Comparison of ENCODE assay signal across 8 mouse cellular contexts in genomic region chrX:71963275-71963912, GRCm38 (mm10). TPM values are rescaled to one million over a fixed set of nuclear protein-coding genes. Genes with fewer than 3 reads are reported as not detected.
DNase-seq lines count a peak whose midpoint lies in the region; ATAC-seq lines count a peak whose summit lies in the region.

No protein-coding gene starts in this region.

- H3K27me3 ChIP-seq in kidney, embryonic 16.5 days (ENCODE audit: insufficient read depth, low read length): peaks cover 7% of the 10 kb centered on the region; the same call in 1 of the 2 replicates
- H3K27me3 ChIP-seq in embryonic facial prominence, embryonic 12.5 days: no peaks in the 10 kb centered on the region
- H3K27me3 ChIP-seq in hindbrain, embryonic 14.5 days (ENCODE audit: control insufficient read depth, insufficient read depth, low read length): no peaks in the 10 kb centered on the region
- no peaks in the 10 kb centered on the region for H3K27me3 ChIP-seq in midbrain, embryonic 16.5 days (ENCODE audit: control insufficient read depth, insufficient read depth, low read depth, low read length)

- peak overlapping the region; percentile 73 for H3K9ac ChIP-seq in kidney, embryonic 16.5 days (replicated peaks; ENCODE audit: low read length)
- H3K9ac ChIP-seq in embryonic facial prominence, embryonic 12.5 days: peak overlapping the region; percentile 68; the same call in 1 of the 2 replicates
- peak overlapping the region; percentile 71 for H3K9ac ChIP-seq in hindbrain, embryonic 14.5 days
- peak overlapping the region; percentile 84 for H3K9ac ChIP-seq in midbrain, embryonic 16.5 days (ENCODE audit: low read depth, low read length)

- DNase-seq in kidney, adult 18-20 months: no peak
- DNase-seq in hindbrain, embryonic 14.5 days (ENCODE audit: low spot score): peak; percentile 29
- DNase-seq in adrenal gland, adult (ENCODE audit: inconsistent age in 2 of 2, low spot score in 1 of 2): no peak
- no peak for DNase-seq in cerebellum, adult 11 months
- no peak for DNase-seq in lung, postnatal 36 days

- no peaks in the 10 kb centered on the region for H3K9me3 ChIP-seq in kidney, embryonic 16.5 days (ENCODE audit: low read length)
- H3K9me3 ChIP-seq in embryonic facial prominence, embryonic 12.5 days: no peaks in the 10 kb centered on the region
- no peaks in the 10 kb centered on the region for H3K9me3 ChIP-seq in hindbrain, embryonic 14.5 days (ENCODE audit: control insufficient read depth, low read length)
- H3K9me3 ChIP-seq in midbrain, embryonic 16.5 days (replicated peaks; ENCODE audit: control insufficient read depth, low read length, poor library complexity, severe bottlenecking): no peaks in the 10 kb centered on the region

- WGBS in kidney, embryonic 16.5 days: 38% methylated on average over 9 of the region's 9 CpGs
- 37% methylated on average over 9 of the region's 9 CpGs for WGBS in embryonic facial prominence, embryonic 12.5 days
- WGBS in hindbrain, embryonic 14.5 days: 32% methylated on average over 9 of the region's 9 CpGs
- 26% methylated on average over 9 of the region's 9 CpGs for WGBS in midbrain, embryonic 16.5 days

- peak overlapping the region; percentile 68 for H3K4me2 ChIP-seq in kidney, embryonic 16.5 days (replicated peaks; ENCODE audit: low read depth, low read length)
- peak overlapping the region; percentile 61 for H3K4me2 ChIP-seq in embryonic facial prominence, embryonic 12.5 days (replicated peaks)
- peak overlapping the region; percentile 59 for H3K4me2 ChIP-seq in hindbrain, embryonic 14.5 days (replicated peaks)
- H3K4me2 ChIP-seq in midbrain, embryonic 16.5 days (ENCODE audit: low read length): peak overlapping the region; percentile 71

- peaks cover 5% of the 10 kb centered on the region; the same call in 1 of the 2 replicates for H3K4me1 ChIP-seq in kidney, embryonic 16.5 days (ENCODE audit: insufficient read depth, low read length)
- no peaks in the 10 kb centered on the region for H3K4me1 ChIP-seq in embryonic facial prominence, embryonic 12.5 days
- peaks cover 11% of the 10 kb centered on the region; the same call in 1 of the 2 replicates for H3K4me1 ChIP-seq in hindbrain, embryonic 14.5 days (replicated peaks; ENCODE audit: control insufficient read depth, insufficient read depth, low read length)
- H3K4me1 ChIP-seq in midbrain, embryonic 16.5 days (ENCODE audit: control insufficient read depth, insufficient read depth, low read length): no peaks in the 10 kb centered on the region; the same call in none of the 2 replicates

- no peaks in the 10 kb centered on the region for H3K36me3 ChIP-seq in kidney, embryonic 16.5 days (ENCODE audit: insufficient read depth, low read length)
- H3K36me3 ChIP-seq in embryonic facial prominence, embryonic 12.5 days: no peaks in the 10 kb centered on the region
- no peaks in the 10 kb centered on the region for H3K36me3 ChIP-seq in hindbrain, embryonic 14.5 days (replicated peaks; ENCODE audit: control insufficient read depth, insufficient read depth)
- H3K36me3 ChIP-seq in midbrain, embryonic 16.5 days (ENCODE audit: control insufficient read depth, insufficient read depth, low read length): 0 out of 2 replicates have a peak, but pooled peaks cover 6% of the 10 kb centered on the region

- no peak overlapping the region for H3K27ac ChIP-seq in kidney, embryonic 16.5 days (ENCODE audit: low read length)
- H3K27ac ChIP-seq in embryonic facial prominence, embryonic 12.5 days: no peak overlapping the region
- peak overlapping the region; percentile 60 for H3K27ac ChIP-seq in hindbrain, embryonic 14.5 days
- peak overlapping the region; percentile 75 for H3K27ac ChIP-seq in midbrain, embryonic 16.5 days (ENCODE audit: low read length)

- H3K4me3 ChIP-seq in kidney, embryonic 16.5 days (ENCODE audit: low read length): peak overlapping the region; percentile 59
- peak overlapping the region; percentile 48 for H3K4me3 ChIP-seq in embryonic facial prominence, embryonic 12.5 days
- H3K4me3 ChIP-seq in hindbrain, embryonic 14.5 days (replicated peaks; ENCODE audit: low read length): peak overlapping the region; percentile 49
- H3K4me3 ChIP-seq in midbrain, embryonic 16.5 days (ENCODE audit: low read depth, low read length): peak overlapping the region; percentile 54

- ATAC-seq in kidney, embryonic 16.5 days (ENCODE audit: low FRiP score, low TSS enrichment): no peak
- no peak for ATAC-seq in embryonic facial prominence, embryonic 12.5 days (ENCODE audit: insufficient number of reproducible peaks, insufficient read depth, low FRiP score, low TSS enrichment)
- peak; percentile 36 for ATAC-seq in hindbrain, embryonic 14.5 days (ENCODE audit: low FRiP score)
- ATAC-seq in midbrain, embryonic 16.5 days: peak; percentile 73

RNA-seq across cellular contexts. Expression of gene Prrg3, which starts 1.0 kb away (rescaled TPM):
- polyA plus RNA-seq in kidney, embryonic 16.5 days (2015; fragmentation: Nextera tagmentation; extraction: Ambion mirVana): 11.3 and 12.1 TPM in 2 replicates
- polyA plus RNA-seq in embryonic facial prominence, embryonic 12.5 days (2016; fragmentation: Nextera tagmentation; extraction: Ambion mirVana): 9.4 and 11.5 TPM in 2 replicates
- polyA plus RNA-seq in hindbrain, embryonic 14.5 days (2014; fragmentation: Nextera tagmentation; extraction: Ambion mirVana): 12.9 and 14.9 TPM in 2 replicates
- polyA plus RNA-seq in midbrain, embryonic 16.5 days (2015; fragmentation: Nextera tagmentation; extraction: Ambion mirVana): 17.7 and 18.0 TPM in 2 replicates

RNA-seq across cellular contexts. Expression of gene Fate1, which starts 9.4 kb away (rescaled TPM):
- 0.22 TPM in 1 of 2 replicates, not detected in the other for polyA plus RNA-seq in kidney, embryonic 16.5 days (2015; fragmentation: Nextera tagmentation; extraction: Ambion mirVana)
- polyA plus RNA-seq in embryonic facial prominence, embryonic 12.5 days (2016; fragmentation: Nextera tagmentation; extraction: Ambion mirVana): not detected in 2 replicates
- not detected in 2 replicates for polyA plus RNA-seq in hindbrain, embryonic 14.5 days (2014; fragmentation: Nextera tagmentation; extraction: Ambion mirVana)
- polyA plus RNA-seq in midbrain, embryonic 16.5 days (2015; fragmentation: Nextera tagmentation; extraction: Ambion mirVana): 0.23 TPM in 1 of 2 replicates, not detected in the other

RNA-seq across cellular contexts. Expression of gene Cnga2, which starts 28.3 kb away (rescaled TPM):
- polyA plus RNA-seq in kidney, embryonic 16.5 days (2015; fragmentation: Nextera tagmentation; extraction: Ambion mirVana): 0.06 and 0.10 TPM in 2 replicates
- polyA plus RNA-seq in embryonic facial prominence, embryonic 12.5 days (2016; fragmentation: Nextera tagmentation; extraction: Ambion mirVana): 0.14 and 0.15 TPM in 2 replicates
- polyA plus RNA-seq in hindbrain, embryonic 14.5 days (2014; fragmentation: Nextera tagmentation; extraction: Ambion mirVana): 0.16 and 0.40 TPM in 2 replicates
- 0.24 and 0.28 TPM in 2 replicates for polyA plus RNA-seq in midbrain, embryonic 16.5 days (2015; fragmentation: Nextera tagmentation; extraction: Ambion mirVana)

RNA-seq across cellular contexts. Expression of gene Gm1141, which starts 42.6 kb away (rescaled TPM):
- polyA plus RNA-seq in kidney, embryonic 16.5 days (2015; fragmentation: Nextera tagmentation; extraction: Ambion mirVana): 0.09 TPM in 1 of 2 replicates, not detected in the other
- 0.08 TPM in 1 of 2 replicates, not detected in the other for polyA plus RNA-seq in embryonic facial prominence, embryonic 12.5 days (2016; fragmentation: Nextera tagmentation; extraction: Ambion mirVana)
- 0.36 and 0.59 TPM in 2 replicates for polyA plus RNA-seq in hindbrain, embryonic 14.5 days (2014; fragmentation: Nextera tagmentation; extraction: Ambion mirVana)
- polyA plus RNA-seq in midbrain, embryonic 16.5 days (2015; fragmentation: Nextera tagmentation; extraction: Ambion mirVana): 0.29 TPM in 2 replicates

Comparison
In these comparisons a context has a peak if more than half of its experiments do, and no peak if none do; other contexts are left out.
1. ATAC-seq: peak in hindbrain, embryonic 14.5 days (single experiment) and midbrain, embryonic 16.5 days (single experiment); none in kidney, embryonic 16.5 days (single experiment) and embryonic facial prominence, embryonic 12.5 days (single experiment).
2. H3K27ac ChIP-seq: peak in hindbrain, embryonic 14.5 days (single experiment) and midbrain, embryonic 16.5 days (single experiment); none in kidney, embryonic 16.5 days (single experiment) and embryonic facial prominence, embryonic 12.5 days (single experiment).
3. Peak in every context shown above with its lines, with median percentiles within 50 percentile points of each other: H3K4me2 ChIP-seq, H3K4me3 ChIP-seq and H3K9ac ChIP-seq.